Mouse (Mus musculus) intestine, embryonic 14.5 days (tissue): Measurements from ENCODE around the gene Zfp28. TPM values are rescaled to one million over a fixed set of nuclear protein-coding genes. Genes with fewer than 3 reads are reported as not detected.

Source experiments
- ATAC-seq: fragments of 200-750 bp; cut with Nextera tagmentation; replicated peaks from 2 replicates; pipeline ENCODE4 v1.8.0; 2017; ENCODE audit warnings: low read depth, moderate number of reproducible peaks, moderate TSS enrichment, moderate library complexity; ENCODE audit not compliant: low FRiP score, low TSS enrichment
- DNase-seq: peaks from one replicate; pipeline ENCODE4 v3.0.0-alpha.2; 2018; ENCODE audit warnings: low spot score
- H3K27ac ChIP-seq: fragments of 300-500 bp; sonication (generic); 2 replicates; pipeline ENCODE4 v1.5.1; 2014; ENCODE audit warnings: low read depth, mild to moderate bottlenecking, control low read depth
- H3K27me3 ChIP-seq: fragments of 300-500 bp; sonication (generic); replicated peaks from 2 replicates; pipeline ENCODE4 v1.6.1; 2014; ENCODE audit warnings: low read length, control low read depth; ENCODE audit not compliant: control insufficient read depth, insufficient read depth
- H3K36me3 ChIP-seq: fragments of 300-500 bp; sonication (generic); 2 replicates; pipeline ENCODE4 v1.6.1; 2014; ENCODE audit warnings: low read length, control low read depth; ENCODE audit not compliant: control insufficient read depth, insufficient read depth
- H3K4me1 ChIP-seq: fragments of 300-500 bp; sonication (generic); replicated peaks from 2 replicates; pipeline ENCODE4 v1.6.1; 2014; ENCODE audit warnings: low read length, control low read depth, mixed read lengths; ENCODE audit not compliant: control insufficient read depth, insufficient read depth
- H3K4me2 ChIP-seq: fragments of 300-500 bp; sonication (generic); 2 replicates; pipeline ENCODE4 v1.6.1; 2014; ENCODE audit warnings: low read length
- H3K4me3 ChIP-seq: fragments of 300-500 bp; sonication (generic); 2 replicates; pipeline ENCODE4 v1.5.1; 2014; ENCODE audit warnings: low read depth, low read length, control low read depth, mixed read lengths
- H3K9ac ChIP-seq: fragments of 300-500 bp; sonication (generic); 2 replicates; pipeline ENCODE4 v1.6.1; 2014; ENCODE audit warnings: mild to moderate bottlenecking, low read length
- H3K9me3 ChIP-seq: fragments of 300-500 bp; sonication (generic); 2 replicates; pipeline ENCODE4 v1.6.1; 2016; ENCODE audit warnings: low read length, control low read depth; ENCODE audit not compliant: control insufficient read depth
- WGBS: fragments of 180-500 bp; shearing (Covaris S2); extraction: QIAGEN DNeasy Blood & Tissue Kit; methylation state at CpG from one replicate; pipeline ENCODE4 v1.1.7; 2014; 5-methylcytosine and 5-hydroxymethylcytosine counted together
- polyA plus RNA-seq: library from polyadenylated mRNA; unstranded; fragments of >200 nt; fragmentation: Nextera tagmentation; extraction: Ambion mirVana; gene quantifications from 2 replicates; pipeline ENCODE4 v1.2.1, GENCODE M21; 2014

Zfp28 gene
- polyA plus RNA-seq, 1 experiment from 2014 or later = 8.3 TPM

DNA sequence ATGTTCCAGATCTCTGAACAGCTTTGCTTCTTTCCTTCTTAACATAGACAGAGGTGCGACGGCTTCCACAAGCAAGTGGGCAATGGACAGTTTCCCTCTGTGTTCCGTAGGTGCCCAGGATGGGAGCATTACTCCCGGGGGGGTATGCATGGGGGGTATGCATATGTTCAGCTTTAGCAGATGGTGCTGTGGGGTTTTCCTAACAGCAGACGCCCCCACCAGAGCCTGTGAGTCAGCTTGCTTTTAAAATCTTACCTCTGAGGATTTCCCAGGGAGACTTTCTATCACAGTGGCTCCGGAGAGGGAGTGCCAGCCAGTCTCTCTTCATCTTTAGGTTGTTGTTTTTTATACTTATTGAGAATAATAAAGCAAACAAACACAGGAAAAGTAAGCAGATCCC lies 36.8 kb downstream of the Zfp28 start:
- no peak for ATAC-seq
- no peak overlapping the region for H3K9ac ChIP-seq
- H3K4me2 ChIP-seq = no peak overlapping the region

GRCm38 (mm10) chr7:6429381-6429780 lies 46.3 kb downstream of the Zfp28 start:
- DNase-seq (no peak), ATAC-seq (no peak)
- H3K27ac ChIP-seq = no peak overlapping the region
- H3K9me3 ChIP-seq = no peaks in the 10 kb centered on the region
- no peaks in the 10 kb centered on the region for H3K4me1 ChIP-seq
- H3K27me3 ChIP-seq = no peaks in the 10 kb centered on the region
- 88% methylated on average over 3 of the region's 3 CpGs for WGBS
- no peaks in the 10 kb centered on the region for H3K36me3 ChIP-seq
- H3K4me2 ChIP-seq = no peak overlapping the region
- no peak overlapping the region for H3K9ac ChIP-seq
- no peak overlapping the region for H3K4me3 ChIP-seq

More for the DNA sequence above, 36.8 kb downstream of the Zfp28 start:
- WGBS = 72% methylated on average over 6 of the region's 6 CpGs
- Histone ChIP-seq H3K36me3 (no peaks in the 10 kb centered on the region), H3K27ac (no peak overlapping the region), H3K9me3 (no peaks in the 10 kb centered on the region), H3K4me1 (no peaks in the 10 kb centered on the region), H3K27me3 (no peaks in the 10 kb centered on the region), H3K4me3 (no peak overlapping the region)
- DNase-seq = no peak

- no peak for ATAC-seq
- no peak overlapping the region for H3K9ac ChIP-seq
- H3K4me2 ChIP-seq = no peak overlapping the region
- no peaks in the 10 kb centered on the region for H3K9me3 ChIP-seq
- no peaks in the 10 kb centered on the region for H3K27me3 ChIP-seq
- peak; percentile 64 for DNase-seq
- H3K27ac ChIP-seq = no peak overlapping the region
- H3K4me3 ChIP-seq = no peak overlapping the region
- H3K36me3 ChIP-seq = no peaks in the 10 kb centered on the region
- 46% methylated on average over 2 of the region's 2 CpGs for WGBS
- H3K4me1 ChIP-seq = no peaks in the 10 kb centered on the region
Measured at GRCm38 (mm10) chr7:6430342-6430741, 47.2 kb downstream of the Zfp28 start.

GRCm38 (mm10) chr7:6438388-6438787 lies 55.3 kb downstream of the Zfp28 start, which contains the start of gene Olfr1344:
Gene Olfr1344, plus strand, starts transcription at chr7:6438688.
- Histone ChIP-seq H3K9me3 (no peaks in the 10 kb centered on the region), H3K4me3 (no peak within 1 kb of the TSS), H3K27ac (no peak within 1 kb of the TSS), H3K4me2 (no peak within 1 kb of the TSS), H3K9ac (no peak within 1 kb of the TSS), H3K36me3 (no peaks in the 10 kb centered on the region), H3K4me1 (no peaks in the 10 kb centered on the region), H3K27me3 (no peaks in the 10 kb centered on the region)
- no peak for DNase-seq
- 78% methylated on average over 3 of the region's 3 CpGs for WGBS
- ATAC-seq = no peak

DNA sequence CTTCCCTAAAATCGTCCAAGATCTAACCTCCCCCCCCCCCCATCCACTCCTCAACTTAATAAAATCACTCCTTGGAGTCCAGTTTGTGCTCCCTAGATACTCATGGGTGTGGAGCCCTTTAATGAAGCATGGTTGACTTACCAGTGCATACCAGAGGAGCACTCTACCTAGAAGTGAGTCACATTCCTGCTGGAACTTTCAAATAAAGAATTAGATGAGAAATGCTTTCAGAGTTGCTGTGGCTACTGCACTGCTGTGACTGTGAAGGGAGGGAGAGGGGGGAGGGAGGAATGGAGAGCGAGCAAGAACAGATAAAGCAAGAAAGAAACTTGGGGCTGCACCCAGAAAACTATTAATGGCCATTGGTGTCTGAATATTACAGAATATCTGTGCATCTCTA lies 58.1 kb downstream of the Zfp28 start:
- Histone ChIP-seq H3K36me3 (no peaks in the 10 kb centered on the region), H3K9ac (no peak overlapping the region), H3K4me2 (no peak overlapping the region), H3K27ac (no peak overlapping the region), H3K4me3 (no peak overlapping the region), H3K27me3 (no peaks in the 10 kb centered on the region), H3K4me1 (no peaks in the 10 kb centered on the region), H3K9me3 (no peaks in the 10 kb centered on the region)
- no peak for ATAC-seq
- no peak for DNase-seq
- WGBS = 68% methylated on average over 2 of the region's 2 CpGs

Other genes starting within 250 kb of the Zfp28 start
- gene Zfp787, start 227.3 kb upstream of the Zfp28 start, polyA plus RNA-seq = 14.2 and 14.6 TPM in 2 replicates
- 49.9 and 54.0 TPM in 2 replicates for gene Zfp444, start 211.1 kb upstream of the Zfp28 start, polyA plus RNA-seq
- gene Galp, start 186.2 kb upstream of the Zfp28 start, polyA plus RNA-seq = not detected in 2 replicates
- gene Zscan5b, start 161.0 kb upstream of the Zfp28 start, polyA plus RNA-seq = not detected in 2 replicates
- gene Epp13, start 130.6 kb upstream of the Zfp28 start, polyA plus RNA-seq = not detected in 2 replicates
- gene Zfp667, start 96.7 kb upstream of the Zfp28 start, polyA plus RNA-seq = 5.7 and 7.9 TPM in 2 replicates
- gene Zfp583, start 52.0 kb upstream of the Zfp28 start, polyA plus RNA-seq = 4.0 and 5.3 TPM in 2 replicates
- 1.5 and 2.1 TPM in 2 replicates for gene Gm3854, start 39.5 kb upstream of the Zfp28 start, polyA plus RNA-seq
- 2.0 and 2.1 TPM in 2 replicates for gene Zfp78, start 20.0 kb upstream of the Zfp28 start, polyA plus RNA-seq
- 0.31 and 0.38 TPM in 2 replicates for gene Smim17, start 15.4 kb downstream of the Zfp28 start, polyA plus RNA-seq
- gene Gm20715, start 27.0 kb downstream of the Zfp28 start, polyA plus RNA-seq = not detected in 2 replicates
- not detected in 2 replicates for gene Olfr1344, start 55.4 kb downstream of the Zfp28 start, polyA plus RNA-seq
- not detected in 2 replicates for gene Olfr1336, start 72.9 kb downstream of the Zfp28 start, polyA plus RNA-seq
- gene Olfr1346, start 83.8 kb downstream of the Zfp28 start, polyA plus RNA-seq = not detected in 2 replicates
- not detected in 2 replicates for gene Olfr5, start 103.6 kb downstream of the Zfp28 start, polyA plus RNA-seq
- gene Olfr1347, start 116.5 kb downstream of the Zfp28 start, polyA plus RNA-seq = not detected in 2 replicates
- not detected in 2 replicates for gene Olfr1348, start 125.5 kb downstream of the Zfp28 start, polyA plus RNA-seq
- gene Olfr1349, start 139.7 kb downstream of the Zfp28 start, polyA plus RNA-seq = not detected in 2 replicates
- gene Olfr1350, start 181.5 kb downstream of the Zfp28 start, polyA plus RNA-seq = not detected in 2 replicates